Mouse (Mus musculus) thymus, postnatal 14 days (tissue): Measurements from ENCODE around the gene Vmn2r7.
A peak's percentile ranks its signal among the peaks of the same experiment; 100 is the strongest.
"Not testable (repeated sequence)": the region's sequence is repeated elsewhere in the genome, so short reads cannot be mapped to it uniquely, and the experiment has no call there.

Experiments used
- DNase-seq: peaks from one replicate; pipeline ENCODE4 v3.0.0; 2021

Vmn2r7 gene

DNA sequence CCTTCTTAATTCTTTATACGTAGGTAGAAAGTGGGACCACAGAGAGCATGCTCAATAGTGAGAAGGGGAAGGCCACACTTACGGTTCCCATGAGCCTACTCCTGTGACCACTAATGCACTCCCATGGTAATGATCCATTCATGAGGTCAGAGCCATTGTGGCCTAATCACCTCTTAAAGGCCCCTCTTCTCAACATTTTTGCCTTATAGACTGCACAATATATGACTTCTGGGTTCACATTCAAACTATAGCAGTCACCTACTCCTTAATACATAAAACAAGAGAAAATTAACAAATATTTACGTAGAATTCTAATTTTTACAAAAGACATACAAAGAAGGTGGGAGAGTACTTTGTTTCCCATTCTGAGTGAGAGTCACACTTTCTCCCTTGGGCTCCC, at the start of gene Vmn2r7:
Vmn2r7 (minus strand) TSS at position 101 of the 400 bp plus-strand sequence.
- not testable (repeated sequence) for DNase-seq

DNA sequence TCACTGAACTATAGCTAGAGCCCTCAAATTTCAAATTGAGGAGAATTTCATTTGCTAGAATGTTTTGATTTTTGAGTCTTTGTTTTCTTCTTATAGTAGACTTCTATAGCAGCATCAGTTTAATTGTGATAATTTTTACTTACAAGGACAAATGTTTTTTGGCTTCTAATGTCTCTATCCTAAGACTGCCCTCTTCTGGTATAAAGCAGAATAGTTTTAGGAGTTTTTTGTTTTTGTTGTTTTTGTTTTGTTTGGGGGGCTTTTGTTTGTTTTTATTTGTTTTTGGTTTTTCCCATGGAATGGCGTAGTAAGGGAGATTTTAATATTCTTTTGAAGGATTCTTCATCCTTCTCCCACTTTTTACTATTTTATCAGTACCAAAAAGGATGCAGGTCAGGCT, 45.2 kb upstream of the Vmn2r7 start:
- no peak for DNase-seq

DNA sequence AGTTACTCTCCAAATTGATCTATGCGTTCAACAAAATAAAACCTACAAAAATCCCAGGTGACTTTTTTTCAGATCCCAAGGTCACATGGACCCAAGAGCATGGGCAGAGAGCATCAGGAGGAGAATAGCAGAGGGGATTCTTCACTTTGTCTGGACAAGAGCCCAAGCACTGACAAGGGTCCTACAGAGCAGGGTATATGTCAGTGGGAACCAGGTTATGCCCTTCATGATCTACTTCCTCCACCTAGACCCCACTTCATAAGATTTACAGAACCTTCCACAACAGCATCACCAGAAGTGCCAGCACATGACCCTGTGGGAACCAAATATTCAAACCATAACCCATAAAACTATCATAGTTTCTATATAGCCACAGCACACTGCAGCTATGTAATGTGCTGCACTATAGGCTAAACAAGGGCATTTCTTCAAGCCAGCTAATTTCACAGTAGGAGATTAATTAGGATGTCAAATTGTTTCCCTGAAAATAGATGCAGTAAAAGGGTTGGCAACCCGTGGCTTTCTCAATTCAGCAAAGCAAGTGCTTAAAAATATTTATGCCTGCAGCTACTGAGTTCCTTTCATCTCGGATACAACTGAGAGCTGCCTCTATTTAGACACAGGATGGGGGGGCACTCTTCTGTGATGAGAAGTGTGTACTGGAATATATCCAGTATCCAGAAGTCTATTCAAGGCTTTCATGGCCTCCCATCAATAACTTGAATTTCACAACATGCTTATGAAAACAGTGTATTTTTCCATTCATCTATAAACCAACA, 33.8 kb upstream of the Vmn2r7 start:
- DNase-seq, result no peak

DNA sequence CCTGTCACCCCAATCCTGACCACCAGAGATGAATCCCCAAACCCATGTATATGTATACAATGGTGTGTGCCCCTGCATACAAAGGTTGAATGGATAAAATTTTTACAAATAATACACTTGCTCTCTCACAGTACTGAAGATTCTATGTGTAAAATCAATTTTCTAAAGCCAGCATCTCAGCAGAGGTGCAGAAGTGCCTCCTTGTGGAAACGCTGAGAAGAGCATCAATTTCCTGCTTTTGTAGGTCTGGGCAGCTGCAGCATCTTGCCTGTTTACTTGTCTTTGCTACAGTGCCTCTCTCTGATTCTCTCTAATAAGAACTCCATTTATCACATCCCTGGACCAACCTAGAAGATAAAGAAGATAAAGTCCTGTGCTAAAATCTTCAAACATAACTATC, 32.1 kb upstream of the Vmn2r7 start:
- no peak for DNase-seq

DNA sequence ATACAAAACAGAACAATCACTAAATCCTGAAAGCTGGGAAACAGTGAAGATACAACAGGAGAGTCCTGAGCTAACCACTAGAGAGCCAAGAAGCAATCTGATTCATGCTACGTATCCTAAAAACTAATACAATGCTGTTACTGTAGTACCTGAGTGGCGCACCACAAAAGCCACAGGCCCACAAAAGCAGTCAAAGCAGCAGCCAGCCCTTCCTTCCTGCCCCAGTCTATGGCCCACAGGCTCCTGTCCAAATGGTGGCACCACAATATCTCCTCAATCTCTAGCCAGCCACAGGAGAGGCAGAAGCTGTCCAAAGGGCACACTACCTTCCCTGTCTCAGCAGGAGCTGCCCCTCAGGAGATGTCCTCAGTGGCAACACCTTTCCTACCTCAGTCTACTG, 1.7 kb downstream of the Vmn2r7 start:
- DNase-seq, result no peak

DNA sequence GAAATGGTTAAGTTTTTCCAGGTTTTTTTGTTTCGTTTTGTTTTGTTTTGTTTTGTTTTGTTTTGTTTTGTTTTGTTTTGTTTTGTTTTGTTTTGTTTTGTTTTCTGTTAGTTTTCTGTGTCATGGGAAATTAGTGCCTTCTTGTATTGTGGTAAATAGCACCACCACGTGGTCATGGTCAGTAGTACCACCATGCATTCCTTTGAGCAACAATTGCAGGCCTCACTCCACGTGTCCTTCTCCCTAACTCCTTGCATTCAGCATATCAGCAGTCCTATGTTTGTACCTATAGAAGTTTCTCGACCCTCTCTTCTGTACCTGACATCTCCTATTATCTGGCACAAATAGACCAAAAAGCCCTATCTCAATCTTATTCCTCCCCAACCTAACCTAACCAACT, 2.3 kb downstream of the Vmn2r7 start:
- DNase-seq, result peak; percentile 5

DNA sequence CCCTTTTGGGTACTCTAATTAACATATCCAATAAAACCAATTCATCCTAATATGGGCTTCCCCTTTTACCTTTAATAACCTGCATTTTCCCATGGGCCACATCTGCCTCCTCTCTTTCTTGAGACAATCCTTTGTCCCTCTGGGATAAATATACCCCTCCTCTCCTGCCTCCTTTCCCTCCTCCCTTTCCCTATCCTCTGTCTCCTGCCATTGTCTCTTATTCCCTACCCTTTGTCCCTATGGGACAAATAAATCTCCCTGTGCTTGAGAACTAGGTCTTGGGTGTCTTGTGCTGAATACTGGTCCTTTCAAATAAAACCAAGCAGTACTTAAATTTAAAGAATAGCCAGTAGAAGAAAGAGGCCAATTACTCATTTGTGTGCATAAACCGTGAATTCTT, 13.4 kb downstream of the Vmn2r7 start:
- no peak for DNase-seq

DNA sequence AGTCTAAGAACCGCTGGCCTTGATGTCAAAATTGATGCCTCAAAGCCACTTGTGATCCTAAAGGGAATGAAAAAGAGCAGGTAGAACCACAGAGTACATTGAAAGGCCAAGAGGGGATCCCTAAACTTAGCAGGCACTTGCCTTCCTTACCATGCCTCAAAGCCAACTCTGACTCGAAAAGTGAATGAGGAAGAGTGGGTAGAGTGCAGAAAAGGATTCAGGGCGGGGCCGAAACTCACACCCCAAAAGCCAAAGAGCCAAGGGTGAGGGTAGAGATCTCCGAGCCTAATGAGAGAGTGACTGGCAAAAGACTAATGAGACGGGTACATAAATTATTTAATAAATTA, 53.3 kb downstream of the Vmn2r7 start:
- no peak for DNase-seq

DNA sequence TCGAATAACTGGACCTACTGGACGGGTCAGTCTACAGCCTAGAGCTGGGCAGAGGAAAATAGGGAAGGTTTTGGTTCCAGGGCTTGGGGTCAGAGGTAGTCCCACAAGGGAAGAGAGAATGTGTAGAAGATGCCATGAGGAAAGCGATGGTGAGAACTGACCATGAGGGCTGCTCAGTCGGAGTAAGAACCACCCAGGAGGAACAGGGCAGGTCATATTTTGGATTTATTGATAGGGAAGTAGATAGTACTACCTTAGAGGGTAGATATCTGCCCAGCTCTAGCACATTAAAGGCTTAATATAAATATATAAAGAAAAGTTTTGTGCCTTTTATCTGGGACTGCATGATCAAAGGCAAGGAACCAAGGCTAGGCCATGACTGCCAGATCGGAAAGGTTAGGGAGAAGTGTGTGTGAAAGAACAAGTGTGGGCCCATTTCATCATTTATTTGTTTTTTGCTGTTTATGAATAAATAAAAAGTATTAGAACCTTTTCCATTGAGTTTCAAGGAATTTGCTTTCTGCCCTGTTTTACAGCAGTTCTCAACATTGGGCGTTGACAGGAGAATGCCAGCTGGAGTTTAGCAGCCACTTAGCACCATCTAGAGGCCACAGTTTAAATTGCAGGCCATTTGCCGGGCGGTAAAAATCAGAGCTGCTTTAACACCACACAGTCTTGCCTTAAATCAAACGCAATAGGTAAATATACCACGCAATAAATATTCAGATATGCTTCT, 53.9 kb downstream of the Vmn2r7 start:
- DNase-seq, result peak; percentile 8

DNA sequence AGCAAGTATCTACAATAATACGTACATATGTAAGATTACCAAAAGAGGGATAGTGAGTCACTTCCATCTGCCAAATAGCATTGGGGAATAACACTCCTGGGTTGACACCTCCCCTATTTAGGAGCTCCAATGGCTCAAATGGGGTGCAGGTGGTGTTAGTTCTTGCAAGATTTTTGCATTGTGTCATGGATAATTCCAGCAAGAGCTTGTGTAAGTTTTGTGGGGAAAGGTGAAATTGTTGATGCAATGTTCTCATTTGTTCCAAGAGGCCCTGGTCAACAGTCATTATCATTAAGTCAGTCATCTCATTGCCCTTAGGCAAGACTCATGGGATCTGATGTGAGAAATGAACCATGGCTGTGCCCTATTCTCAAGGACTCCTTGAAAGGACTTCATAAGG, 61.7 kb downstream of the Vmn2r7 start:
- no peak for DNase-seq

DNA sequence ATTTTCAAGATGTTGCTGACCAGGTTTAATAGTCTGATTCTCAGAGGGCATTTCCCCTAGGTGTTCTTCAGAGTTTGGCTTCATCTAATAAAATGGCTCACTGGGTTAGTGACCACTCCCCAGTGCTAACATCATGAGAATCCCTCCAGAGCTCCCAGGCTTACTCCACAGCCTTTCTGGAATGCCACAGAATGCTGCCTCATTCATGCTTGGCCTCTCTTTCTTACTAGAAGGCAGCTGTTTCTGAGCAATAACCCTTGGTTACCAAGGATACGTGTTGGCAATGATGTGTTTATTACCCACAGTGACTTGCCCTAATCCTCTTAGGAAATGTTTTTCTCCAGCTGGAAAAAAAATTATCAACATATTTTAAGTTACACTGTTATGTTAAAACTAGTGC, 72.4 kb downstream of the Vmn2r7 start:
- DNase-seq, result no peak

DNA sequence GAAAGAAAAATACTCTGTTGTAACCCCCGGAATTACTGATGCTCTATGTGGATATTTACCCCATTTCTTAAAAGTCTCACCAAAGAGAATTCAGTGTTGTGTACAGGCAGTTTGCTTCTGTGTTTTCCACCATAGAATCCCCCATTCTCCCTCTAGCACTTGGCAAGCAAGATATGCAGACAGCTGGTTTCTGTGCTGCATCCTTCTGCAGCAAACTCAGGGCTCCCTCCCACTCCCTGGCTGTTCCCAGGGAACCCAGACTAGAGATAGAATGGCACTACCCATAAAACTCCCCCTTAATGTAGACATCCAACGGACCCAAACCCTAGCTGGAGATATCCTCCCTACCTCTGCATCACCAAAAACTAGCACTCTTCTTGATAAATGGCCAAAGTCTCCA, 88.4 kb downstream of the Vmn2r7 start:
- DNase-seq, result no peak

DNA sequence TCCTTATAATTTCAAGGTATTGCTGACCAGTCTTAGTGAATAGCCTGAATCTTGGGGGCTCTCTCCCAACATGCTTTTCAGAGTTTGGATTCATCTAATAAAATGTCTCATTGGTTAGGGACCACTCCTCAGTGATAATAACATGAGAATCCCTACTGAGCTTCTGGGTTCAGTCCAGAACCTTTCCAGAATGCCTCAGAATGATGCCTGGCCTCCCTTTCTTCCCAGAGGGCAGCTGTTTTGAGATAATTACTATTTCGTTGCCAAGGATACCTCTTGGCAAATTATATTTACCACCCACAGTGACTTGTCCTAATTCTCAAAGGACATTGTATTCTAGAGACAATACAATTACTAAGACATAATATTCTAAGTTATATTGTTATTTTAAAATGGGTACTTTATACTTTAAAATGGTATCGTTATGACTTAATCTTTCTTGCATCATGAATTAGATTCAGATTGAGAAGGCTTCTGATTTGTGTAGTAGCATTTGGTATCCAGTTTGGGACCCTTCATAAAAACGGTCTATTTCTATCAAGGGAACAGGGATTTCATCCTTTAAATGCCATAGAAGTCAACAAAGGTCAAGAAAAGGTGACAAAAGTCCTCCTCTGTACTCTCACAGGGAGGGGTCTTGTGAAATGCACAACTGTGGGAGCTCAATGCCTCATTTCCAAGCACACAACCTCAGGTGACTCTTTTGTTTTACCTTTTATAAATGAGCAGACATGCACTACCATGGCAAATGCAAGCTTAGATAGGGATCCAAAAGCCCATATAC, 117.2 kb downstream of the Vmn2r7 start:
- DNase-seq, result not testable (repeated sequence)

DNA sequence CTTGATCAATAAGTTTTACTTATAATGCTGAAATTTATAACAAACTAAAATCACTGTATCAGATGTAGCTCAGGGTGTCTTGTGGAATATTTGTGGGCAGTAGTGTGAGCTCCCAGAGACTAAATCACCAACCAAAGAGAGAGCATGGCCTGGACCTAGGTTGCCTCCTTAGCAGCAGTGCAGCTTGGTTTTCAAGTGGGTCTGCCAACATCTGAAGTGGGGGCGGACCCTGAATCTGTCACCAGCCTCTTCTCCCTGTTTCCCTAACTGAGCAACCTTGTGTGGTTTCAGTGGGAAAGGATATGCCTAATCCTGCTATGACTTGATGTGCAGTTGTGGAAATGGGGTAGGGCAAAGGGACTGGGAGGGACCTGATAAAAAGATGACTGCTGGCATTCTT, 118.8 kb downstream of the Vmn2r7 start:
- not testable (repeated sequence) for DNase-seq

DNA sequence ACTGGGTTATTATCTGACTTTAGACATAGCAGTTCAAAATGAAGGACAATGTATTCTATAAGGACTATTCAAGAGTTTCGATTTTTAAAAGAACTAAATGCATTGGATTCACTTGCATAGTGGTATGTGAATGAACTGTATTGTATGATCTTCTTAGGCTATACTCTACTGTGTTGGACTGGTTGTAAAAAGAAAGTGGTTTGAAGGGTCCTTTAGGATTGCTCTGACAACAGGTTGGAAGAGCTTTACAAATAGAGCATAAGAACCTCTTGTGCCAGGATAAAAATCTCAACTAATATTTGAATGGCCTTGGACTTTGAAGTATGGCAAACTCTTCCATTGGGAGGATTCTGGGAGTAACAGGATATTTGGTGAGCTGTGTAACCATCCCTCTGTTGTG, 168.5 kb downstream of the Vmn2r7 start:
- not testable (repeated sequence) for DNase-seq
